Mouse (Mus musculus): ENCODE data around the gene Mpp4.

DNA sequence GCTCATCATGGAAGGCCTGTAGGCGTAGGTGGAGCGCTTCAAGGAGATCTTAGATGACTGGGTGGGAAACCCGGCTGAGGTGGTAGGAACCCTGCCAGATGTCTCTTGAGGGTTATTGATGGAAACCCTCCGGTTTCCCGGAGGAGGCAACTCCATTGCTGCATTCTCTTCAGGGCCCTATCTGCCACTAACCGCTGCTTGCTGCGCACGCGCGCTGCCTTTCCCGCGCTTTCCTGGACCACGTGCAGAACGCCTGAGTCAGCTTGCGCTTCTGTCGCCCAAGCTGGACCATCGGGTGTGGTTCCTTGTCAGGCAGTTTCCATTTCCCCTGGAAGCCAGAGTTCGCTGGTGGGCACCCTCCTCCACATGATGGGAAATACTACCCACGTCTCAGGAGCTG, 68.5 kb downstream of the Mpp4 start, which contains the start of gene C2cd6:
- TF ChIP-seq CTCF (IDR thresholded peaks at IDR 0.05; ENCODE audit: low read depth) (no peak), EP300 (IDR thresholded peaks at IDR 0.05; ENCODE audit: low read depth) (no peak)
